Mouse (Mus musculus) thymus, postnatal 14 days (tissue): ENCODE results near the gene Shoc2.
"Not testable (repeated sequence)": the region's sequence is repeated elsewhere in the genome, so short reads cannot be mapped to it uniquely, and the experiment has no call there.

ENCODE experiments used
- DNase-seq: peaks from one replicate; pipeline ENCODE4 v3.0.0; 2021

Gene Shoc2

GRCm38 (mm10) chr19:53933050-53933449 is 11.1 kb upstream of the Shoc2 start:
- no peak for DNase-seq

GRCm38 (mm10) chr19:53934046-53934445 is 10.1 kb upstream of the Shoc2 start:
- no peak for DNase-seq

- DNase-seq = no peak
Measured at GRCm38 (mm10) chr19:53939467-53939866, 4.6 kb upstream of the Shoc2 start.

- DNase-seq = no peak
Measured at GRCm38 (mm10) chr19:53941139-53941538, 3.0 kb upstream of the Shoc2 start.

- DNase-seq = no peak
Measured at GRCm38 (mm10) chr19:53942342-53942741, 1.8 kb upstream of the Shoc2 start.

GRCm38 (mm10) chr19:53944786-53945169 is 672 bp downstream of the Shoc2 start:
- DNase-seq = no peak

GRCm38 (mm10) chr19:53945171-53946042 is 1.3 kb downstream of the Shoc2 start:
- DNase-seq = peak; percentile 58

GRCm38 (mm10) chr19:53957513-53957912 is 13.4 kb downstream of the Shoc2 start:
- no peak for DNase-seq

GRCm38 (mm10) chr19:53962511-53962910 is 18.4 kb downstream of the Shoc2 start:
- DNase-seq = no peak

GRCm38 (mm10) chr19:53964347-53964746 is 20.2 kb downstream of the Shoc2 start:
- not testable (repeated sequence) for DNase-seq

GRCm38 (mm10) chr19:53964910-53965633 is 21.0 kb downstream of the Shoc2 start:
- DNase-seq = no peak

GRCm38 (mm10) chr19:53969226-53969625 is 25.1 kb downstream of the Shoc2 start:
- no peak for DNase-seq

- no peak for DNase-seq
Measured at GRCm38 (mm10) chr19:53971938-53972337, 27.8 kb downstream of the Shoc2 start.

GRCm38 (mm10) chr19:53973656-53974055 is 29.6 kb downstream of the Shoc2 start:
- no peak for DNase-seq

- DNase-seq = no peak
Measured at GRCm38 (mm10) chr19:53982041-53982440, 37.9 kb downstream of the Shoc2 start.

- DNase-seq = peak; percentile 23
Measured at GRCm38 (mm10) chr19:53983336-53983735, 39.2 kb downstream of the Shoc2 start.

- DNase-seq = no peak
Measured at GRCm38 (mm10) chr19:53984628-53985027, 40.5 kb downstream of the Shoc2 start.

- no peak for DNase-seq
Measured at GRCm38 (mm10) chr19:53990538-53990937, 46.4 kb downstream of the Shoc2 start.

- DNase-seq = no peak
Measured at GRCm38 (mm10) chr19:53993860-53994259, 49.8 kb downstream of the Shoc2 start.

- DNase-seq = no peak
Measured at GRCm38 (mm10) chr19:53994276-53994675, 50.2 kb downstream of the Shoc2 start.

- no peak for DNase-seq
Measured at GRCm38 (mm10) chr19:54010973-54011372, 66.9 kb downstream of the Shoc2 start.

GRCm38 (mm10) chr19:54014999-54015398 is 70.9 kb downstream of the Shoc2 start:
- no peak for DNase-seq

- DNase-seq = no peak
Measured at GRCm38 (mm10) chr19:54015503-54015902, 71.4 kb downstream of the Shoc2 start.

GRCm38 (mm10) chr19:54035100-54035499 is 91.0 kb downstream of the Shoc2 start:
- no peak for DNase-seq
